Mouse (Mus musculus): ENCODE results near the gene Uhrf2. TPM values are rescaled to one million over a fixed set of nuclear protein-coding genes. Genes with fewer than 3 reads are reported as not detected.

Uhrf2 gene
- total and polyA plus RNA-seq, 3 experiments, result 29.0 to 71.4 (median 34.0) TPM

GRCm38 (mm10) chr19:30118344-30119312 lies 88.3 kb downstream of the Uhrf2 start (continued):
- TF ChIP-seq NRF1 (IDR thresholded peaks at IDR 0.05; ENCODE audit: low read depth, low read length) (no peak), SIN3A (IDR thresholded peaks at IDR 0.05; ENCODE audit: low read length) (peak; percentile 64), UBTF (IDR thresholded peaks at IDR 0.05; ENCODE audit: low read depth, low read length) (no peak), POLR2A (IDR thresholded peaks at IDR 0.05; ENCODE audit: low read depth, low read length) (no peak), GABPA (IDR thresholded peaks at IDR 0.05; ENCODE audit: insufficient replicate concordance, low read depth, low read length) (no peak), BHLHE40 (IDR thresholded peaks at IDR 0.05; ENCODE audit: low read depth, low read length) (peak; percentile 94), CHD2 (IDR thresholded peaks at IDR 0.05; ENCODE audit: low read length) (no peak), MEF2A (IDR thresholded peaks at IDR 0.05; ENCODE audit: borderline replicate concordance, low read depth, low read length) (no peak; the same call in 1 of the 2 replicates), MAFK (IDR thresholded peaks at IDR 0.05; ENCODE audit: insufficient replicate concordance, low read length) (peak; percentile 81), JUND (conservative IDR thresholded peaks at IDR 0.05; ENCODE audit: low read depth, low read length) (no peak), CHD1 (IDR thresholded peaks at IDR 0.05; ENCODE audit: low read depth, low read length) (no peak), POLR2AphosphoS2 (IDR thresholded peaks at IDR 0.05; ENCODE audit: low read depth, low read length) (no peak), ZNF384 (IDR thresholded peaks at IDR 0.05; ENCODE audit: low read depth, low read length) (no peak), CTCF (conservative IDR thresholded peaks at IDR 0.05 in 1 of 2, IDR thresholded peaks at IDR 0.05 in 1 of 2; ENCODE audit: low read depth in 2 of 2, low read length in 2 of 2) (no peak), TBP (conservative IDR thresholded peaks at IDR 0.05; ENCODE audit: low read depth, low read length) (no peak), ELF1 (IDR thresholded peaks at IDR 0.05; ENCODE audit: low read depth, low read length) (peak; percentile 35; the same call in 1 of the 2 replicates), MYC (IDR thresholded peaks at IDR 0.05; ENCODE audit: low read depth, low read length) (peak; percentile 94), USF2 (conservative IDR thresholded peaks at IDR 0.05; ENCODE audit: low read depth, low read length) (peak; percentile 27; the same call in 1 of the 2 replicates), NELFE (IDR thresholded peaks at IDR 0.05; ENCODE audit: low read depth, low read length) (no peak), MAX (IDR thresholded peaks at IDR 0.05; ENCODE audit: low read length) (peak; percentile 98)

GRCm38 (mm10) chr19:30124999-30125669 lies 94.8 kb downstream of the Uhrf2 start:
- no peaks in the 10 kb centered on the region for H3K27me3 ChIP-seq (replicated peaks)
- H3K9ac ChIP-seq (ENCODE audit: insufficient read depth, low read depth), result no peak overlapping the region
- H3K4me2 ChIP-seq (ENCODE audit: insufficient read depth, low read depth, poor library complexity, severe bottlenecking), result peak overlapping the region; percentile 25; the same call in 1 of the 2 replicates
- H3K4me1 ChIP-seq (ENCODE audit: control insufficient read depth in 1 of 2, insufficient read depth in 2 of 2), result peaks cover 9 to 11% of the 10 kb centered on the region in 2 experiments
- in situ Hi-C loops (cut with MboI; ENCODE audit: low pct_ligation_motif_present, low pct_unique_long_range_greater_than_20kb, low sequenced_read_pairs) (loop anchor here (5.0 kb wide), 1 partner anchor 303 kb away; no protein-coding TSS in a partner anchor), dilution Hi-C loops (cut with MboI; ENCODE audit: extremely low pct_ligation_motif_present, extremely low pct_unique_long_range_greater_than_20kb, low sequenced_read_pairs) (no loop called here)
- no peaks in the 10 kb centered on the region for H3K36me3 ChIP-seq (replicated peaks in 1 of 2; ENCODE audit: control insufficient read depth in 1 of 2, insufficient read depth in 1 of 2, low read length in 1 of 2)
- no peak overlapping the region for H3K4me3 ChIP-seq (replicated peaks in 1 of 3; ENCODE audit: low read depth in 2 of 3, low read length in 2 of 3, poor library complexity in 1 of 3)
- DNase-seq (ENCODE audit: extremely low read depth), result peak; percentile 63
- TF ChIP-seq USF2 (conservative IDR thresholded peaks at IDR 0.05; ENCODE audit: low read depth, low read length), result no peak
- TF ChIP-seq IRF4 (IDR thresholded peaks at IDR 0.05; ENCODE audit: low read depth, low read length), result peak; percentile 80
- TF ChIP-seq CHD2 (IDR thresholded peaks at IDR 0.05; ENCODE audit: low read length), result no peak
- no peak for TF ChIP-seq ZC3H11A (IDR thresholded peaks at IDR 0.05; ENCODE audit: low read depth, low read length)
- no peak for TF ChIP-seq JUND (conservative IDR thresholded peaks at IDR 0.05; ENCODE audit: low read depth, low read length)
- 0 out of 2 replicates have a peak, but pooled peaks have one; percentile 39 for TF ChIP-seq TBP (conservative IDR thresholded peaks at IDR 0.05; ENCODE audit: low read depth, low read length)
- TF ChIP-seq TCF12 (IDR thresholded peaks at IDR 0.05; ENCODE audit: low read depth, low read length), result 0 out of 2 replicates have a peak, but pooled peaks have one; percentile 22
- peak; percentile 14; the same call in 1 of the 2 replicates for TF ChIP-seq ELF1 (IDR thresholded peaks at IDR 0.05; ENCODE audit: low read depth, low read length)
- no peak for TF ChIP-seq MAX (IDR thresholded peaks at IDR 0.05; ENCODE audit: low read length)
- peak; percentile 81 for TF ChIP-seq BHLHE40 (IDR thresholded peaks at IDR 0.05; ENCODE audit: low read depth, low read length)
- TF ChIP-seq EP300 (IDR thresholded peaks at IDR 0.05; ENCODE audit: low read length), result peak; percentile 76
- peak; percentile 54 for TF ChIP-seq ETS1 (conservative IDR thresholded peaks at IDR 0.05; ENCODE audit: low read depth, low read length)
- peak; percentile 58; the same call in 1 of the 2 replicates for TF ChIP-seq MYC (IDR thresholded peaks at IDR 0.05; ENCODE audit: low read depth, low read length)
- no peak overlapping the region; the same call in 1 of the 2 replicates for H3K27ac ChIP-seq (ENCODE audit: insufficient read depth, low read depth)
- H3K9me3 ChIP-seq (replicated peaks; ENCODE audit: low read length), result no peaks in the 10 kb centered on the region
- no peaks in the 10 kb centered on the region for H3K79me2 ChIP-seq (replicated peaks; ENCODE audit: control insufficient read depth, extremely low read depth, insufficient read depth, poor library complexity, severe bottlenecking)
